Mouse (Mus musculus) hindbrain, embryonic 15.5 days (tissue): ENCODE data around the gene Mettl9. TPM values are rescaled to one million over a fixed set of nuclear protein-coding genes. Genes with fewer than 3 reads are reported as not detected.

ENCODE experiments used
- ATAC-seq: fragments of 200-750 bp; cut with Nextera tagmentation; 2 replicates; pipeline ENCODE4 v1.8.0; 2017; ENCODE audit warnings: low read depth, moderate number of reproducible peaks, moderate TSS enrichment; ENCODE audit not compliant: low FRiP score
- H3K27ac ChIP-seq: fragments of 300-500 bp; sonication (generic); replicated peaks from 2 replicates; pipeline ENCODE4 v1.5.1; 2015; ENCODE audit warnings: mild to moderate bottlenecking, inconsistent platforms
- H3K27me3 ChIP-seq: fragments of 300-500 bp; sonication (generic); 2 replicates; pipeline ENCODE4 v1.6.1; 2015; ENCODE audit warnings: control low read depth, inconsistent platforms
- H3K36me3 ChIP-seq: fragments of 300-500 bp; sonication (generic); 2 replicates; pipeline ENCODE4 v1.6.1; 2015; ENCODE audit warnings: control low read depth, inconsistent platforms
- H3K4me1 ChIP-seq: fragments of 300-500 bp; sonication (generic); replicated peaks from 2 replicates; pipeline ENCODE4 v1.6.1; 2015; ENCODE audit warnings: control low read depth, inconsistent platforms
- H3K4me2 ChIP-seq: fragments of 300-500 bp; sonication (generic); 2 replicates; pipeline ENCODE4 v1.6.1; 2015; ENCODE audit warnings: moderate library complexity, mild to moderate bottlenecking, inconsistent platforms
- H3K4me3 ChIP-seq: fragments of 300-500 bp; sonication (generic); 2 replicates; pipeline ENCODE4 v1.5.1; 2015; ENCODE audit warnings: mild to moderate bottlenecking, inconsistent platforms
- H3K9ac ChIP-seq: fragments of 300-500 bp; sonication (generic); 2 replicates; pipeline ENCODE4 v1.6.1; 2015; ENCODE audit warnings: inconsistent platforms
- H3K9me3 ChIP-seq: fragments of 300-500 bp; sonication (generic); 2 replicates; pipeline ENCODE4 v1.6.1; 2016; ENCODE audit warnings: control low read depth, inconsistent platforms
- WGBS: fragments of 180-500 bp; shearing (Covaris S2); methylation state at CpG from one replicate; pipeline ENCODE4 v1.1.7; 2015; 5-methylcytosine and 5-hydroxymethylcytosine counted together
- polyA plus RNA-seq: library from polyadenylated mRNA; unstranded; fragments of >200 nt; fragmentation: Nextera tagmentation; extraction: Ambion mirVana; gene quantifications from 2 replicates; pipeline ENCODE4 v1.2.1, GENCODE M21; 2015

The Mettl9 gene
- 183 and 189 TPM in 2 replicates for polyA plus RNA-seq

GRCm38 (mm10) chr7:121033856-121034652 is at the start of gene Mettl9:
Gene Mettl9 (plus strand): TSS chr7:121034445.
- Histone ChIP-seq H3K4me3 (peak within 1 kb of the TSS; percentile 62), H3K9me3 (no peaks in the 10 kb centered on the region), H3K4me1 (peaks cover 37% of the 10 kb centered on the region), H3K9ac (peak within 1 kb of the TSS; percentile 80), H3K4me2 (peak within 1 kb of the TSS; percentile 86), H3K27me3 (0 out of 2 replicates have a peak, but pooled peaks cover 5% of the 10 kb centered on the region), H3K36me3 (no peaks in the 10 kb centered on the region), H3K27ac (peak within 1 kb of the TSS; percentile 93)
- peak; percentile 97 for ATAC-seq
- WGBS, result 2% methylated on average over 43 of the region's 43 CpGs

- WGBS, result 53% methylated on average over 8 of the region's 8 CpGs
- Histone ChIP-seq H3K9me3 (no peaks in the 10 kb centered on the region), H3K4me1 (no peaks in the 10 kb centered on the region), H3K4me3 (no peak overlapping the region), H3K36me3 (no peaks in the 10 kb centered on the region), H3K27ac (no peak overlapping the region), H3K27me3 (no peaks in the 10 kb centered on the region), H3K4me2 (no peak overlapping the region), H3K9ac (no peak overlapping the region)
- ATAC-seq, result no peak
Observed at GRCm38 (mm10) chr7:120991191-120991590, 43.1 kb upstream of the Mettl9 start.

- H3K9me3 ChIP-seq, result no peaks in the 10 kb centered on the region
- no peaks in the 10 kb centered on the region for H3K36me3 ChIP-seq
- H3K27me3 ChIP-seq, result no peaks in the 10 kb centered on the region
- no peaks in the 10 kb centered on the region for H3K4me1 ChIP-seq
- no peak overlapping the region for H3K4me2 ChIP-seq
- no peak overlapping the region for H3K4me3 ChIP-seq
- WGBS, result 80% methylated on average over 2 of the region's 2 CpGs
- no peak overlapping the region for H3K27ac ChIP-seq
- ATAC-seq, result no peak
- H3K9ac ChIP-seq, result no peak overlapping the region
Observed at GRCm38 (mm10) chr7:120999021-120999530, 35.2 kb upstream of the Mettl9 start.

GRCm38 (mm10) chr7:121000065-121000822 is 34.0 kb upstream of the Mettl9 start:
- no peak overlapping the region for H3K4me3 ChIP-seq
- WGBS, result 84% methylated on average over 3 of the region's 3 CpGs
- H3K9me3 ChIP-seq, result no peaks in the 10 kb centered on the region
- no peaks in the 10 kb centered on the region for H3K4me1 ChIP-seq
- H3K27ac ChIP-seq, result no peak overlapping the region
- no peak overlapping the region for H3K4me2 ChIP-seq
- no peaks in the 10 kb centered on the region for H3K36me3 ChIP-seq
- no peaks in the 10 kb centered on the region for H3K27me3 ChIP-seq
- no peak for ATAC-seq
- H3K9ac ChIP-seq, result no peak overlapping the region

GRCm38 (mm10) chr7:121001879-121002278 is 32.4 kb upstream of the Mettl9 start:
- H3K27me3 ChIP-seq, result no peaks in the 10 kb centered on the region
- no peaks in the 10 kb centered on the region for H3K9me3 ChIP-seq
- no peaks in the 10 kb centered on the region for H3K36me3 ChIP-seq
- WGBS, result 92% methylated on average over 3 of the region's 3 CpGs
- no peak overlapping the region for H3K9ac ChIP-seq
- H3K27ac ChIP-seq, result no peak overlapping the region
- no peak overlapping the region for H3K4me3 ChIP-seq
- ATAC-seq, result no peak
- no peaks in the 10 kb centered on the region for H3K4me1 ChIP-seq
- no peak overlapping the region for H3K4me2 ChIP-seq

- Histone ChIP-seq H3K4me3 (no peak overlapping the region), H3K9me3 (no peaks in the 10 kb centered on the region), H3K4me1 (no peaks in the 10 kb centered on the region), H3K4me2 (no peak overlapping the region), H3K9ac (no peak overlapping the region), H3K36me3 (no peaks in the 10 kb centered on the region), H3K27ac (no peak overlapping the region), H3K27me3 (no peaks in the 10 kb centered on the region)
- no peak for ATAC-seq
- 95% methylated on average over 5 of the region's 5 CpGs for WGBS
Observed at GRCm38 (mm10) chr7:121002407-121002928, 31.8 kb upstream of the Mettl9 start.

- H3K4me2 ChIP-seq, result no peak overlapping the region
- H3K9ac ChIP-seq, result no peak overlapping the region
- no peaks in the 10 kb centered on the region for H3K4me1 ChIP-seq
- 75% methylated on average over 4 of the region's 4 CpGs for WGBS
- no peak overlapping the region for H3K4me3 ChIP-seq
- ATAC-seq, result no peak
- no peak overlapping the region for H3K27ac ChIP-seq
- H3K27me3 ChIP-seq, result no peaks in the 10 kb centered on the region
- H3K36me3 ChIP-seq, result no peaks in the 10 kb centered on the region
- no peaks in the 10 kb centered on the region for H3K9me3 ChIP-seq
Observed at GRCm38 (mm10) chr7:121003793-121004418, 30.3 kb upstream of the Mettl9 start.

GRCm38 (mm10) chr7:121011794-121012689 is 22.2 kb upstream of the Mettl9 start:
- no peak for ATAC-seq
- WGBS, result 65% methylated on average over 10 of the region's 10 CpGs
- Histone ChIP-seq H3K27me3 (no peaks in the 10 kb centered on the region), H3K4me2 (no peak overlapping the region), H3K27ac (no peak overlapping the region), H3K9me3 (no peaks in the 10 kb centered on the region), H3K4me3 (no peak overlapping the region), H3K9ac (no peak overlapping the region), H3K36me3 (no peaks in the 10 kb centered on the region), H3K4me1 (0 out of 2 replicates have a peak, but pooled peaks cover 4% of the 10 kb centered on the region)

GRCm38 (mm10) chr7:121014486-121014885 is 19.8 kb upstream of the Mettl9 start:
- Histone ChIP-seq H3K4me3 (no peak overlapping the region), H3K27ac (no peak overlapping the region), H3K9ac (no peak overlapping the region), H3K27me3 (no peaks in the 10 kb centered on the region), H3K4me2 (no peak overlapping the region), H3K4me1 (0 out of 2 replicates have a peak, but pooled peaks cover 4% of the 10 kb centered on the region), H3K36me3 (no peaks in the 10 kb centered on the region), H3K9me3 (no peaks in the 10 kb centered on the region)
- ATAC-seq, result no peak
- WGBS, result 92% methylated on average over 10 of the region's 10 CpGs

GRCm38 (mm10) chr7:121018778-121019177 is 15.5 kb upstream of the Mettl9 start:
- no peak overlapping the region for H3K4me3 ChIP-seq
- no peak for ATAC-seq
- WGBS, result 87% methylated on average over 3 of the region's 3 CpGs

GRCm38 (mm10) chr7:121020277-121020676 is 14.0 kb upstream of the Mettl9 start:
- WGBS, result 44% methylated on average over 8 of the region's 8 CpGs
- no peak overlapping the region for H3K27ac ChIP-seq

More at GRCm38 (mm10) chr7:121018778-121019177, 15.5 kb upstream of the Mettl9 start:
- H3K27ac ChIP-seq, result no peak overlapping the region
- no peaks in the 10 kb centered on the region for H3K36me3 ChIP-seq
- no peak overlapping the region for H3K4me2 ChIP-seq
- no peaks in the 10 kb centered on the region for H3K4me1 ChIP-seq
- no peaks in the 10 kb centered on the region for H3K9me3 ChIP-seq
- no peak overlapping the region for H3K9ac ChIP-seq
- H3K27me3 ChIP-seq, result no peaks in the 10 kb centered on the region

More at GRCm38 (mm10) chr7:121020277-121020676, 14.0 kb upstream of the Mettl9 start:
- Histone ChIP-seq H3K4me2 (no peak overlapping the region), H3K27me3 (no peaks in the 10 kb centered on the region), H3K36me3 (no peaks in the 10 kb centered on the region), H3K4me3 (no peak overlapping the region), H3K4me1 (no peaks in the 10 kb centered on the region), H3K9me3 (no peaks in the 10 kb centered on the region), H3K9ac (no peak overlapping the region)
- no peak for ATAC-seq
